Mouse (Mus musculus) retina, postnatal 1 day (tissue): ENCODE data around the gene Tmem268.
A peak's percentile ranks its signal among the peaks of the same experiment; 100 is the strongest.

Experiments
- DNase-seq: peaks from one replicate; pipeline ENCODE4 v3.0.0-alpha.2; 2012

Gene Tmem268

DNA sequence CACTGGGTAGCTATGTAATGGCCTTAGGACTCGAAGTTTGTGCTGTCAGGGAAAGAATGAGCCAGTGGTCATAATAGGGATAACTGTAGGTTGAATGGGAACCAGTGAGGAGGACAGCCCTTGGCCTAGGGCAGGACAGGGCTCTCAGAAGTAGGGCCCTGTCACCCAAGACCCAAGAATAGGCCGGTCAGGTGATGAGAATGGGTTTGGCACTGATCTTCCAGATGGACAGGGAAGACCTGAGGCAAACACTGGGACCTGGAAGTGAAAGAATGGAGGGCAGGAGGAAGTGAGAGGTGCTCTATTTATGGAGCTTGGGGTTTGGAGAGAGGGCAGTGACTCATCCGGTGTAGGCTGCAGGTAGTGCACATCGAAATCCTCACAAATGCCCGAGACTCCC is 1.9 kb upstream of the Tmem268 start:
- no peak for DNase-seq

DNA sequence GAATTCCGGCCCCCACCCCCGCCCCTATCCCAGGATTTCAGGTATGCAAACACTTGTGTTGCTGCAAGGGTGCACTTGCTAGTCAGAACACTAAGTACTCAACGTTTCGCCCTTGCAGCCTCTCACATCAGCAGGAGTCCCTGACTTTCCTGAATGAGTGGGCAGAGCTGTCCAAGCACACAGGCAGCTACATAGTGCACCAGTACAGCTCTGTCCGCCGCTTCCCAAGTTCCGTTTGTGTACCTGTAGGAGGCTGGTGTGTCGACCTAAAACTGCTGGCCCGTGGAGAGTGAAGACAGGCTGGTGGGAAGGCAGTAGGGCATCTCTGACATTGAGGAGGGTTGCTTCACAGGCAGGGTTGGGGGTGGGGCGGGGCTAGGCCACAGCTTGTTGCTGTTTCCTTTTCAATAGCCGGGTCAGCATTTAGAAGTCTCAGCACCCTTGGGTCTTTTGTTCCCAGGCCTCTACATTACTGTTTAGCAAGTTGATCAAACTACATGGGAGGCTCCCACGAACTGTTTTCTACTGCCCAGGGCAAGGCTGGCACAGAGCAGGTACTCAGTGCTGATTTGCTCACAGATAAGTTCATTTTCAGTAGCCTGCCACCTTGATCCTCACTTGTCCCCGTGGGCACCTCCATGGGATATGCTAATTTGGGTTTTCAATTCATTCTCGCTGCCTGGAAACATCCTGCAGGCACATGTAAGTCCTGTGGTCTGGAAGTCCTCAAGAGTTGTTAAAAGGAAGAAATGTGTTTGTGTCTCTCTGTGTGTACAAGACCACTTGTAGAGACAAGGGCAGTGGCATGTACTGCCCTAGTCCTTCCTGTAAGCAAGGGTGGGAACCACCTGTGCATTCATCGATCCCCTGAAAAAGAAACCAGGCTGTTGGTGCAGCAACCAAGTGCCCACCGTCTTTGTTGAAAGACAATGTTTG is 1.2 kb upstream of the Tmem268 start:
- no peak for DNase-seq

DNA sequence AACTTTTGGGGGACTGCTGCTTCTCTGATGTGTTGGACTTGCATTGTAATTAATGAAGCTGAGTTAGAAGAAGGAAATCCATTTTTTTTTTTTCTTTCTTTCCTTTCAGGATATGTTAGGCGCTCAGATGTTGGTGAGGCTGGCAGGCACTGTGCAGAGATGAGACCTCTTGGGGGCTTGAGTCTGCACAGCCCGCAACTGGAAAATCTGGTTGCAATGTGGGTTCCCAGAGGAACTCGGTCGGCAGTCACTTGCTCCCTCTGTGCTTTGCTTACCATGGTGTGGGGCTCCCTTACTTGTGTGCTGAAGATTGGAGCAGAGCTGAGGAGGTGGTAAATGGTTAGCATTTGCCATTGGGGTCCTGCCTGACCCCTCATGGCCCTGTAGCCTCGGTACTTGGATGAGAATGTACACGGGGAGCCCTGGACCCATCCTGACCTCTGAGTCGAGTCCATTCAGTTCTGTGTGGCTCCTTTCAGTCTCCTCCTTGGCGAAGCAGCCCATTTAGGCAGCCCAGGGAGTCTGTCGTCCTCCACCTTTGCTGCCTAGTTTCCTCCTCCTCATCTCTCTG is 631 bp downstream of the Tmem268 start:
- no peak for DNase-seq

DNA sequence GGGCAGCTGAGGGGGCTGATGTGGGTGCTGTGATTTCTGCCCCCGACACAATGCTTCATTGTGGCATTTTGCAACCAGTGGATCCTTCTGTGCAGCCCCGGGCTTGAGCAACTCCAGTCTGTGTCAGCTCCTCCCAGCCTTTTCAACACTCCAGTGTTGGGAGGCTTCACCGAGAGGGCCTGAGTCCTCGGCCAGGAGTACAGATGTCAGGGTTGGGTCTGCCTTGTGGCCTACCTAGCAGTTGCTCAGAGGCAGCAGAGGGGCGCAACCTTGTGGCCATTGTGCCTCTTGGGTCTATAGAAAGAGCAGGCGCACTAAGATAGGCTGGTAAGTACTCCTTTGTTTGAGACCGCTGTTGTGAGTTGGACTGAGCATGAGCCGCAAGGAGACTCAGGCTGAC is 1.5 kb downstream of the Tmem268 start:
- DNase-seq = peak; percentile 27

DNA sequence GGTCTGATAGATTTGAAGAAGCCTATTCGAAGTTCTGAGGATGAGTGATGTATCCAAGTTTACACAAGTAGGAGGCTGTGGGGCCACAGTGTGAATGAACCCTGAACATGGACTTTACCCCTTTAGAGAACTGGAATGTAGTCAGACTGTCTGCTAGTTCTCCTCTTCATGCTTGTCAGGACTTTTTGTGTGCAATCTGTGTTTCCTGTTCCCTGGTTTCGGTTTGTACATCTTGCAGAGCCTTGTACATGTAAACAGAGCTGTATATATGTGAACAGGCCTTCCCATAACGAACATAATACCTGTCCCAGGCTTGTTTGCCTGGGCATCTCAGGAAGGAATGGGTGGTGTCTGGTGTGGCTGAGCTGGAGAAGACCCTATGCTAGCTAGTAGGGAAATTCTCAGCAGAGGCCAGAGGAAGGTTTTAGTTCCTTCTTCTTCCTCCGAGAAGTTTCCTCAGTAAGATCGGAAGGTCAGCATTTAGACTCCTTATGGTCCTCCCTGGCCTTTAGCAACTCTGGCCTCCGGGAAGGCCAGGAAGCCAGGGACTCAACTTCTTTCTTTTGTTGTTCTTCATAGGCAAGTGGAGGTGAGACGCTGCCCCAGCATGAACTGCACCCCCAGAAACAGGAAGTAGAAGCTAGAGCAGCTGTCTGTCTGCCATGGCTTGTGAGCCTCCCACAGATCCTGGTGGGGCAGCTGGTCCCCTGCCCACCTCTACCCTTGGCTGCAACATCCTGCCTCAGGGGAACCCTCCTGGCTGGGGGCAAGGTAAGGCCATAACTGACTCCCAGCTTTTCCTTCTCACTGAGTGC is 3.5 kb downstream of the Tmem268 start:
- no peak for DNase-seq

DNA sequence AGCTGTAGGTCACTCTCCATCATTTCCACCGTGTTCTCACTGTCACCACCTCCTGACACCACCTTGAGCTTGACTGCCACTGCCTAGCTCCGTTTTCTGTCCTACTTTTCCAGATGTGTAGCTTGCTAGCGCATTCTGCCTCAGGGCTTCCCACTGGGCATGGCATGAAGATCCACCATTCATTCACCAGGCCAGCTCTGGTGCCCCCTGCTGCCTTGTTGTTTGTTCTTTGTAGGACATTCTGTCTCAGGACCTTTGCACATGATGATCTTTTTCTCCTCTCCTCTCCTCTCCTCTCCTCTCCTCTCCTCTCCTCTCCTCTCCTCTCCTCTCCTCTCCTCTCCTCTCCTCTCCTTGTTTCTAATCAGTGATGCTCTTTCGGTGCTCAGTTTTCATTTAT is 4.2 kb downstream of the Tmem268 start:
- no peak for DNase-seq

DNA sequence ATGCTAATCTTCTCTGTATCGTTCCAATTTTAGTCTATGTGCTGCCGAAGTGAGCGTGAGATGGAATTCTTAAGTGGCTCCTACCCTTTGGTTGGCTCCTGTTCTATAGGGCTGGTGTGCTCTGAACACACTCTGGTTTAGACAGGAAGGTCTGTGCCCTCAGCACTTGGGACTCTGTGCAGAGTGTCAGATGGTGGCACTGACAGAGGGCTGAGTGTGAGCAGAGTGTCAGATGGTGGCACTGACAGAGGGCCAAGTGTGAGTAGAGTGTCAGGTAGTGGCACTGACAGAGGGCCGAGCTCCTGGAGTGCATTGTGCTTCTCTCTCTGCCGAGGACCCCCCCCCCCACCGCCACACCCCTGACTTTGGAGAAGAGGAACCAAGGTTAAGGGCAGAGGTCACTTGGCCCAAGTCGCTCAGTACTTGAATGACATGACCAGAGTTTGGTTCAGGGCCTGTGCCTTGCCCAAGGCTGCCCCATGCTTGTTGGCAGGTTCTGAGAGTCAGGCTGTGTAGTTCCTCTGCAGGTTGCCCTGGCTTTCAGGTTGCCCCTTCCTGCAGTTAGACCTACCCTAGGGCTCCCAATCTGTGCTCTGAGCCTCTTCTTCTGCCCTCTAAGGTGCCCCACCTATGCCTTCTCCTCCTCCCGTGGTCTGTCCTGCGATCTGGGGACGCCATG is 9.3 kb downstream of the Tmem268 start:
- no peak for DNase-seq

DNA sequence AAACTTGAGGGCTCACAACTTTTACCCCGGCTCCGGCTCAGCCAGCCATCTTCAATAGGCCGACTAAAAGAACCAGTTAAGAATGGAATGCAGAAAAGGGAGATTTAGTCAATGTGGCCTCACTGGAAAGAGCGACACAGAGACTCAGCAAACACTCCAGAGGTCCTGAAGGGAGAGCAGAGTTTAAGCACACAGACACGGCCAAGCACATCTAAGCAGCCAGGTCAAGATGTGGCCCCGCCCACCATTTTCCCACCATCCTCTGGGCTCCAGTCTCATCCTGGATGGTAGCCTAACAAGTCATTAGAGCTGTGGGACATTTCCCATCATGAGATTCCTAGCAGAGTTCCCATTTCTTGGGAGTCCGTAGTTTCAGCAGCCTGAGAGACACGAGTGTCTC is 10.7 kb downstream of the Tmem268 start:
- no peak for DNase-seq

DNA sequence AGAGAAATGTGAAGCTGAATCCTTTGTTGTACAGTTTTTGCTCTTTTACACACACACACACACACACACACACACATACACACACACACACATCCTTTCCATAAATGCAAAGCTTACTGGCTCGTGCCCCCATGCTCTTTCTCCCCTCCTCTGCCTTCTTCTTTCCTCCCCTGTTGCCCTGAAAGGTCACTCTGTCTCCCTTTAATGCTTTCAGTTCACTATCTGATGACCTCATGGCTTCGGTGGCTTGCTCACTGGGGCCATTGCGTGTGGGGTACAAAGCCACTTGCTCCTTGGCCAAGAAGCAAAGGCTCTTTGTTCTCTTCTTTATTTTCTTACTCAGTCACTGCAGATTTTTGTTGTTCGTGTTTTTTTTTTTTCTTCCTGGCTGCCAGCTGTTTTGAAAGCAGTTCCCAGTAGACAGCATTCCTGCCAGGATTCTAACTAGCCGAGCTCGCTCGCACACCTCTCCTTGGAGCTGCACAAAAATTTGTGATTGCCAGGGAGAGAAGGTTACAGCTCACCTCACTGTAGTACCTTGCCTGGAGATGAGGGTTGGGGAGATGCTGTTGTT is 11.7 kb downstream of the Tmem268 start:
- DNase-seq = no peak

DNA sequence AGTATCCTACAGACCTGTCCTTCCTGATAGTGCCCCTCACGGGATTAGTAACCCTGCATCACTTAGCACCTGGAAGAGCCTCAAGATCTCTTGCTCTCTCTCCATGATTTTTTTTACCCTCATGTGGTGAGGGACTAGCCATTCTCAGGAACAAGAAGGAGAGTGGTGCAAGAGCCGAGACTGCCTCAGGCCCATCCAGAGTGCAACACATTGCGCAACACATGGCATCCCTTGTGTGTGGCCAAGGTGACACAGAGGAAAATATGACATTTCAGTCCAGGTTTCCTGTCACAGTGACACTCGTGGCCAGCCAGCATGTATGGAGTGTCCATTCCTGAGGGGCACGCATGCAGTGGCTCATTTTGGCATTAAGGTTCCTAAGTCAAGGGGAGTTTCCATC is 14.0 kb downstream of the Tmem268 start:
- DNase-seq = no peak

DNA sequence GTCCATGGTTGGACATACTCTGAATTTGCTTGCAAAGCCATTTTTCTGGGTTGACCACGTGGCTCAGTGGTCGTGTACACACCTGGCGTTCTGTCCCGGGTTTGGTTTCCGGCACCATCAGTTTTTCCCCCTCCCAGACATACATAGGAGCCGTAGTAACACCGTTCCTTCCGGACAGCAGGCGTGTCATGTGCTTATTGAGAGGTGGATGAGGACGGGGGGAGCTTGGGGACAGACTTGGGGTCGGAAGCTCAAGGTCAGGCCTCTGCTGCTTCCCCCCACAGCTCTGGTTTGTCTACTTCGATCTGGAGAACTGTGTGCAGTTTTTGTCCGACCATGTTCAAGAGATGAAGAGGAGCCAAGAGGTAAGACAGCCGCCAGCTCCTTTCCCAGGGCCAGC is 21.1 kb downstream of the Tmem268 start:
- no peak for DNase-seq

DNA sequence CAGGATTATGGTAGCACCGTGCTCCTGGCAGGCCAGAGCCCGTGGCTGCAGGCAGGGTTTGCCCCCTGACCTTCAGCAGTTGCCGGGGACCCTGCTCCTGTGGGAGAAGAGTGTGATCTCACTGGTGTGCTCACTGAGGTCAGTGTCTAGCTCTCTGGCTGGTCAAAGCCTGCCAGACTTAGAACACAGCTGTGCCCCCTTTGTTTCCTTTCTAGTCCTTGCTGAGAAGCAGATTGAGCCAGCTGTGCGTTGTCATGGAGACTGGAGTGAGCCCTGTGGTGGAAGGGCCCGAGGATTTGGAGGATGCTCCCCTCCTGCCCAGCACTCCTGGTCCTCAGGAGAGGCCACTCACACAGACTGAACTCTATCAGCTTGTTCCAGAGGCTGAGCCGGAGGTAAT is 21.5 kb downstream of the Tmem268 start:
- DNase-seq = peak; percentile 58

DNA sequence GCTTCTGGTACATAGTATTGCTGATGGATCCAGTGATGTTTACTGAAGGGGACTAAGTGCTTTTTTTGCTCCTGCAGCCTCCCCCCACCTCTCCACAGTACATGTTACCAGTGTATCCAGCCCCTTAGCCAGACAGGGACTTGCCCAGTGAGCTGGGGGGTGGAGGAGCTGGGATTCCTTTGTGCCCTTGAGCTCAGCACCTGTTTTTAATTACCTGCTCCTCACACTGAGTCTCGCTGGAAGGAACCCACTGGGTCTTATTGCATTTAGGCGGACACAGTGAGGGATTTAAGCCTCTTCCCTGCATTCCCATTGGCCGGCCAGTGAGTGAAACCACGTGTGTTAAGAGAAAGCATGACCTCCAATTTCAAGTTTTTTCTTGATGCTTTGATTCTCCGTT is 24.0 kb downstream of the Tmem268 start:
- no peak for DNase-seq

DNA sequence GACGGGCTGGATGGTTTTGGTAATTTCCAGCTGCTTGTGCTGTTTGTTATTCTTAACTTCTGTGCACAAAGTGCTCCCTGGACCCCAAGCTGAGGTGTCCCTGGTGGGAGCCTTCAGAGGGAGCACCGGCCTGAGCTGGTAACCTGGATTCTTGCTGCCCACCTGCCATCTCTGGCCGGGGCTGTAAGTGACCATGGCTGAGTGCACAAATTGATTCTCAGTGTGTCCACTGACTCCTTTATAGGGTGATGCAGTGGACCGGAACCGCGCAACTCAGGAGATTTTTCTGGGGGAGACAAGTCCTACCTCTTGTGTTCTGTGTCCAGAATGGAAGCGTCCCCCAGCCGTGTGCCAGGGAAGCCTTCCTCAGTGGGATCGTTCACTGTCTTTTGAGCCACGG is 26.6 kb downstream of the Tmem268 start:
- DNase-seq = no peak

DNA sequence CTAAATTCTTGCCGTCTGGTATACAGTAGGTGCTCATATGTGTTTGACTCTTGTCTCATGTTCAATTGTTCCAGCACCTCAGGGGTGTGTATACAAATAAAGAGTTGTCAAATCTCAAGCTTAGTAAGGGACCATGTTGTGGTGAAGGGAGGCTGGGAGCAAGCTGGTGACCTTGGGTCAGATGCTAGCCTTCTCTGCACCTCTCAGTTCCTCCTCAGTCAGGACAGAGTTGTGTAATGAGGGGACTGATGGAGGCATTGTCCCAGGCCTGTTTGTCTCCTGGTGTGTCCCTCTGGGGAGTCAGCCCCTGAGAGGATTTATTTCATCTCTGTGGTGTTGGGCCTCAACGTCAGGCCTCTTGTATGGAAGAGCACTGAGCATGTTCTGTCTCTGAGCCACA is 27.7 kb downstream of the Tmem268 start:
- no peak for DNase-seq

DNA sequence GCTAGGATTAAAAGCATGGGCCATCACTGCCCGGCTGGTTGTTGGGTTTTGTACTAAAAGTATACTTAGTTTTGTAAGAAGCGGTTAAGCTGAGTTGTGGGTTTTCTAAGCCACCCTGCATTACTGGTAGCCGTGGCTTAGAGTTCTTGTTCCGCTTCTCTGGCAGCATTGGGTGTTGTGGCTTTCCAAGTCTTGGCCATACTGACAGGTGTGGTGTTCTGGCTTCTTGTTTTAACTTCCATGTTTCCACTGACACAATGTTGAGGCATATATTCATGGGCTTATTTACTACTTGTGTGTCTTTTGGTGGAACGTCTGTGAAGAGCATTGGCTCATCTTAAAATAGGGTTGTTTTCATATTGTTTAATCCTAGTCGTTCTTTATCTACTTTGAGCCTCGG is 31.4 kb downstream of the Tmem268 start:
- no peak for DNase-seq

DNA sequence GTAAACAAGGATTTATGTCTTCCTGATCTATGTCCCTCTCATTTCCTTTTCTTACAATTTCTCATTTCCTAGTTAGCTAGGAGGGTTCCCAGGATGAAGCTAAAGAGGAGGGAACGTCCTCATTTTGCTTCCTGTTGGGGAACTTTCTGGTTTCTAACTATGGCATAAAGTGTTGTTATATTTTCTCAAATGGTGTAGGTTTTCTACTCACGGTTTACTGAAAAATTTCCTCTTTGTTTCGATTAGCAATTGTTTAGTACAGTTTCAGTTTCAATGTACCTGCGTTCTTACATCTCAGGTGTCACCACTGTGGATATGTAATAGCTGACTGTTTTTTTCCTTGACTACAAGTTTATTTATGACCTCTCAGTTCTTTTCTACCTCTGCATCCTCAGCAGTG is 32.0 kb downstream of the Tmem268 start:
- DNase-seq = no peak

DNA sequence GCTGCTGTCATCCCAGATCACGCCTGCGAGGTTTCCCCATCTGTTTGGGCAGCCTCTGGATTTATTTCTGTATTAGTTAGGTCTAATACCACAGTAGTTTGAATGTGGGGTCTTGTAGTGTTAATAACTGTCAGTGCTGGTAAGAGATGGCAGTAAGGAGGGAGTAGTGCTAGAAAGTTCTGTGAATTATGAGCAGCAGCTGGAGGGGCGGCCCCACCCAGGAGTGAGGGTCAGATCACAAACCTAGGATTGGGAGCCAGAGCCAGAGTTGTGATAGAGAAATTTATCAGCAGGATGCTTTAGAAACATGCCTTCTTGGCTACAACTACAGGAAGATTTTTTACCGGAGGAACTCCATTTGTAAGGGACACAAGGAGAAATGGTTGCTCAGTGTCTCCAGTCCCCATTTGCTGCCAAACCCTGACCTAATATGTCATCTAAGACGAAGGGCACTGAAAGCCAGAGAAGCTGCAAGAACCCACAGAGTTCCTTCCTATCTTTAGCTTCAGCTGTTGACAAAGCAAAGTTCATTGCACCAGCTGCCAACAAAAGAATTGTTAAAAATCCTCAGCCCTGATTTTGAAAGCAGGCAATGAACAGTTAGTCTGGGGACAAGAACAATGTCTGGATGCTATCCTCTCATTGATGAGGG is 36.0 kb downstream of the Tmem268 start:
- DNase-seq = no peak

DNA sequence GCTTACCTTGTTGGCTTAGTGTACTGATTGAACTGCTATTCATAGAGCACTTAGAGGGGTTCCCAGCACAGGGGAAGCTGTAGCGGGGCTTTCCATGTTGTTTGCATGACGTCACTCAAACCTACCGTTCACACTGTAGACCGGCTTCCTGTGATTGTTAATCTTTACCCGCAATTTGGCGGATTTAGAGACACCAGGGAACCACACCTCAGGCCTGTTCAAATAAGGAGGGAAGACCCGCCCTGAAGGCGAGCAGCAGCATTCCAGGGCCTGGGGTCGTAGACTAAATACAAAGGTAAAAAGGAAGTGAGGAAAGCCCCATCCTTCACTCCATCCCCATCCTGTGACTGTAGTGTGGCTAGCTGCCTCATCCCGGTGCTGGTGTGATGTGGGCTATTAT is 36.7 kb downstream of the Tmem268 start:
- DNase-seq = no peak

DNA sequence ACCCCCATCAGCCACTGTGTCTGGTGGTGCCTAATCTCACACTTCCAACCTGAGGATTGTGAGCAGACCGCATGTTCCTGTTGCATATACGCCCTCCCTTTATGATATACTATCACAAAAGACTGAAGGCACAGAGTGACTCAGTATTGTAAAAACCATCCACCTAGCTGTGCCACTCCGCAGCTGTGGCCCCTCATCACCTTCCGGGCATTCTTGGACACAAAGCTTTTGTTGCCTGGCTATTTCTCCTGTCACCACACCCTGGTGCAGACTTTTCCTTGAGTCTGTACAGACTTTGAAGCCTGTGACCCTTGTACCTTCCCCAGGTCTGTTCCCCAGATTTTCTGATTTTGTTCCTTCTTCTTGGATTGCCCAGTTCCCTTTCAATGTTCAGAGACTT is 37.4 kb downstream of the Tmem268 start:
- no peak for DNase-seq

DNA sequence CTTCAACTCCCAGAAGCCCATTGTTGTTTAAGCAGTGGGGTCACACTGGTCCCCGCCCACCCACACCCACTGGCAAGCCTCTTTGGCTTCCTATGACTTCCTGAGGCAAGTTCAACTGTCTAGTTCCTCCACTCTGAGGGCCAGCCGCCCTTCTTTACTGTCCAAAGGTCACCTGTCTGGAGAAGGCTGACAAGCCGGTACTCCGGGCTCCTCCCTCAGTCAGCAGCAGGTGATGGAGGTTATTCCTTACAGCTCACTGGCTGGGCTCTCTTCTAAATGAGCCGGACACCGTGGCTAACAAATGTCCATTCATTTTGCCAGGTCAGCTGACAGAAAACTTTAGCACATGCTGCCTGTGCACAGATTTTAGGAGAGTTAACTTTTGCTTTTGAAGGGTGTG is 42.2 kb downstream of the Tmem268 start:
- DNase-seq = no peak

DNA sequence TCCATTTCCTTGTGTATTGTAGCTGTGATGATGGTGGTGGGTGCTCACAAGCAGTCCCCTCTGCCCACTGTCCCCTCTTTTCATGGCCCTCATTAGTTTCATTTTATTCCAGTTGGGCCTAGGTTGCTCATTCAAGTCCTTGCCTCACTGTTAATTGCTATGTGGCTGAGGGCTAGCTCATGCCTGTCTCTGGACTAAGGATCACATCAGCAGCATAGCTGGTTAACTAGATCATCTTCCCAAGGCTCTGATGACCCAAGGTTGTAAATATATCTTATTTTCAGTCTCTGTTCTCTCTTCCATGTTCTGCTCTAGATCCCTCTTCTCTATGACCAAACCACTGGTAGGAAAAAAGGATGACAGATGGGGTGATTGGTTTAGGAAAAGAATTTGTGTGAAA is 42.7 kb downstream of the Tmem268 start:
- no peak for DNase-seq
